In the genomic region with DNA sequence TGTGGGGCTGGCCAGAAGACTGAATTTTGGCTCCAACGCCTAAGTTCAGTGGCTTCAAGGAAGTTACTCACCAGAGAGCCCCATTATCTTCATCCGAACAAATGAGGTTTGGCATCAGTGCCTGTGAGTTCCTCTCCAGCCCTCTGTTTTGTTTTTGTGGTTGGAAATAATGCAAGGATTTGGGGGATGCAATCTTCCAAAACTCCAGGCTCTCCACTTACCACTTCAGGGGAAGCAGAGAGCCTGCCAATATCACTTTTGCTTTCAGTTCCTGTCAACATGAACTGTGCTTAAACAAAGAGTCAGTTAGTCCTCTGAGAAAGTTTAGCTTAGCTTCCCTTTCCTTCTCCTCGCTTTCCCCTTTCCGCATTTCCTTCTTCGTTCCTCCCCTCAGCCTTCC, we compare ENCODE assay signal across 11 mouse cellular contexts.
DNase-seq lines count a peak whose midpoint lies in the region; ATAC-seq and TF ChIP-seq lines count a peak whose summit lies in the region.
"Had no signal": no experiment of that assay in that cellular context is flagged by ENCODE, and none has a peak within 500 bp of the region (broad histone marks: within the 10 kb centered on the region; RNA-seq: fewer than 3 reads in every experiment).

No protein-coding gene starts in this region.

- no peak for TF ChIP-seq CTCF in kidney, adult 2 months (conservative IDR thresholded peaks at IDR 0.05; ENCODE audit: insufficient read depth, insufficient read length, low read depth, low read length)

- WGBS in kidney, adult 2 months = 51% methylated on average over 5 of the region's 5 CpGs
- WGBS in kidney, embryonic 16.5 days = 73% methylated on average over 5 of the region's 5 CpGs
- 47% methylated on average over 5 of the region's 5 CpGs for WGBS in embryonic facial prominence, embryonic 12.5 days
- 67% methylated on average over 5 of the region's 5 CpGs for WGBS in forebrain, embryonic 14.5 days
- 79% methylated on average over 5 of the region's 5 CpGs for WGBS in midbrain, embryonic 11.5 days

- no peaks in the 10 kb centered on the region for H3K9me3 ChIP-seq in kidney, embryonic 16.5 days (ENCODE audit: low read length)
- H3K9me3 ChIP-seq in embryonic facial prominence, embryonic 12.5 days = no peaks in the 10 kb centered on the region
- H3K9me3 ChIP-seq in megakaryocyte, embryonic 14.5 days = peaks cover 8% of the 10 kb centered on the region; the same call in 1 of the 2 replicates
- H3K9me3 ChIP-seq in forebrain, embryonic 14.5 days (replicated peaks; ENCODE audit: control insufficient read depth, low read length) = no peaks in the 10 kb centered on the region
- H3K9me3 ChIP-seq in midbrain, embryonic 11.5 days (ENCODE audit: control insufficient read depth, low read length) = no peaks in the 10 kb centered on the region
- H3K9me3 ChIP-seq: hindbrain, embryonic 10.5 days had no signal

- no peak overlapping the region for H3K4me3 ChIP-seq in kidney, adult 2 months (ENCODE audit: insufficient read depth, low read depth, low read length)
- H3K4me3 ChIP-seq in kidney, embryonic 16.5 days (ENCODE audit: low read length) = no peak overlapping the region
- H3K4me3 ChIP-seq in embryonic facial prominence, embryonic 12.5 days = no peak overlapping the region
- peak overlapping the region; percentile 55 for H3K4me3 ChIP-seq in megakaryocyte, embryonic 14.5 days (replicated peaks)
- H3K4me3 ChIP-seq in forebrain, embryonic 14.5 days (ENCODE audit: low read depth, low read length) = no peak overlapping the region
- H3K4me3 ChIP-seq in midbrain, embryonic 11.5 days (ENCODE audit: low read depth, low read length) = no peak overlapping the region
- H3K4me3 ChIP-seq: hindbrain, embryonic 10.5 days had no signal

- intact Hi-C loops in heart, postnatal 36 days (cut with DNase I) = loop anchor here (5.0 to 10.0 kb wide), 2 partner anchors 78 to 231 kb away; no protein-coding TSS in a partner anchor

- no peak for ATAC-seq in kidney, embryonic 16.5 days (ENCODE audit: low FRiP score, low TSS enrichment)
- no peak for ATAC-seq in embryonic facial prominence, embryonic 12.5 days (ENCODE audit: insufficient number of reproducible peaks, insufficient read depth, low FRiP score, low TSS enrichment)
- ATAC-seq in forebrain, embryonic 14.5 days = no peak
- ATAC-seq in midbrain, embryonic 11.5 days (ENCODE audit: low FRiP score) = no peak
- ATAC-seq: forebrain, postnatal 0 days had no signal

- H3K4me2 ChIP-seq in kidney, embryonic 16.5 days (replicated peaks; ENCODE audit: low read depth, low read length) = no peak overlapping the region
- no peak overlapping the region for H3K4me2 ChIP-seq in embryonic facial prominence, embryonic 12.5 days (replicated peaks)
- no peak overlapping the region for H3K4me2 ChIP-seq in forebrain, embryonic 14.5 days (ENCODE audit: low read length)
- no peak overlapping the region for H3K4me2 ChIP-seq in midbrain, embryonic 11.5 days

- TF ChIP-seq POLR2A in kidney, adult 2 months (IDR thresholded peaks at IDR 0.05; ENCODE audit: low read depth, low read length) = no peak

- no peaks in the 10 kb centered on the region for H3K4me1 ChIP-seq in kidney, adult 2 months (ENCODE audit: control insufficient read depth, insufficient read depth, low read length)
- peaks cover 3% of the 10 kb centered on the region for H3K4me1 ChIP-seq in kidney, embryonic 16.5 days (ENCODE audit: insufficient read depth, low read length)
- H3K4me1 ChIP-seq in embryonic facial prominence, embryonic 12.5 days = peaks cover 3% of the 10 kb centered on the region; the same call in 1 of the 2 replicates
- H3K4me1 ChIP-seq in megakaryocyte, embryonic 14.5 days = peaks cover 15% of the 10 kb centered on the region
- H3K4me1 ChIP-seq in forebrain, embryonic 14.5 days (ENCODE audit: control insufficient read depth, insufficient read depth, low read length) = no peaks in the 10 kb centered on the region
- H3K4me1 ChIP-seq in midbrain, embryonic 11.5 days (ENCODE audit: control insufficient read depth, insufficient read depth, low read length) = no peaks in the 10 kb centered on the region

- H3K27me3 ChIP-seq in kidney, adult 2 months (replicated peaks; ENCODE audit: control insufficient read depth, insufficient read depth, low read length) = no peaks in the 10 kb centered on the region
- H3K27me3 ChIP-seq in kidney, embryonic 16.5 days (ENCODE audit: insufficient read depth, low read length) = no peaks in the 10 kb centered on the region
- no peaks in the 10 kb centered on the region for H3K27me3 ChIP-seq in embryonic facial prominence, embryonic 12.5 days
- H3K27me3 ChIP-seq in megakaryocyte, embryonic 14.5 days (replicated peaks) = no peaks in the 10 kb centered on the region
- H3K27me3 ChIP-seq in forebrain, embryonic 14.5 days (replicated peaks; ENCODE audit: control insufficient read depth, insufficient read depth, low read length) = no peaks in the 10 kb centered on the region
- no peaks in the 10 kb centered on the region for H3K27me3 ChIP-seq in midbrain, embryonic 11.5 days (ENCODE audit: control insufficient read depth, insufficient read depth, low read length)

- H3K36me3 ChIP-seq in kidney, adult 2 months (ENCODE audit: control insufficient read depth, insufficient read depth, low read length) = no peaks in the 10 kb centered on the region
- H3K36me3 ChIP-seq in kidney, embryonic 16.5 days (ENCODE audit: insufficient read depth, low read length) = no peaks in the 10 kb centered on the region
- H3K36me3 ChIP-seq in embryonic facial prominence, embryonic 12.5 days = no peaks in the 10 kb centered on the region
- H3K36me3 ChIP-seq in megakaryocyte, embryonic 14.5 days (replicated peaks; ENCODE audit: low read length) = peaks cover 2% of the 10 kb centered on the region
- no peaks in the 10 kb centered on the region for H3K36me3 ChIP-seq in forebrain, embryonic 14.5 days (ENCODE audit: control insufficient read depth, insufficient read depth, low read length)
- H3K36me3 ChIP-seq in midbrain, embryonic 11.5 days (ENCODE audit: control insufficient read depth, insufficient read depth, low read length) = no peaks in the 10 kb centered on the region
- H3K36me3 ChIP-seq: hindbrain, embryonic 10.5 days had no signal

- DNase-seq in kidney, adult 2 months = peak; percentile 4
- DNase-seq in heart, postnatal 36 days = peak; percentile 3 to 9
- no peak for DNase-seq in adrenal gland, postnatal 10 days
- no peak for DNase-seq in forebrain, embryonic 14.5 days (ENCODE audit: low spot score)
- DNase-seq in midbrain, embryonic 11.5 days (ENCODE audit: low spot score, missing footprints) = no peak
- DNase-seq: forebrain, postnatal 0 days had no signal

- no peak overlapping the region for H3K27ac ChIP-seq in kidney, adult 2 months (ENCODE audit: insufficient read depth, low read depth, low read length)
- no peak overlapping the region for H3K27ac ChIP-seq in kidney, embryonic 16.5 days (ENCODE audit: low read length)
- H3K27ac ChIP-seq in embryonic facial prominence, embryonic 12.5 days = peak overlapping the region; percentile 54; the same call in 1 of the 2 replicates
- H3K27ac ChIP-seq in forebrain, embryonic 14.5 days (ENCODE audit: low read depth, low read length) = no peak overlapping the region
- no peak overlapping the region for H3K27ac ChIP-seq in midbrain, embryonic 11.5 days (ENCODE audit: low read depth, low read length)
- H3K27ac ChIP-seq: hindbrain, embryonic 10.5 days; kidney, postnatal 0 days had no signal

- no peak overlapping the region for H3K9ac ChIP-seq in kidney, embryonic 16.5 days (replicated peaks; ENCODE audit: low read length)
- no peak overlapping the region for H3K9ac ChIP-seq in embryonic facial prominence, embryonic 12.5 days
- H3K9ac ChIP-seq in forebrain, embryonic 14.5 days (ENCODE audit: low read length) = no peak overlapping the region
- no peak overlapping the region for H3K9ac ChIP-seq in midbrain, embryonic 11.5 days (ENCODE audit: low read length)
- H3K9ac ChIP-seq: forebrain, postnatal 0 days had no signal

Comparison
In these comparisons a context has a peak if more than half of its experiments do, and no peak if none do; other contexts are left out.
1. DNase-seq: peak in kidney, adult 2 months (single experiment) and heart, postnatal 36 days (2 of 2); none in adrenal gland, postnatal 10 days (single experiment), forebrain, embryonic 14.5 days (single experiment) and midbrain, embryonic 11.5 days (single experiment).